Mouse (Mus musculus) myocyte (in vitro differentiated cells): ENCODE data around the gene Gm5431.

Experiments
- MYOD1 ChIP-seq, 3 experiments: IDR thresholded peaks; one replicate each; pipeline ENCODE4 v1.6.1; 2011; ENCODE audit warnings: control low read depth in 2 of 3, low read depth in 2 of 3, mild to moderate bottlenecking in 2 of 3, moderate library complexity in 1 of 3; ENCODE audit not compliant: insufficient read length in 2 of 3, control insufficient read depth in 1 of 3
- POLR2A ChIP-seq: IDR thresholded peaks from one replicate; pipeline ENCODE4 v1.6.1; 2011; ENCODE audit warnings: low read depth, mild to moderate bottlenecking, control low read depth, moderate library complexity; ENCODE audit not compliant: insufficient read length
- REST ChIP-seq: IDR thresholded peaks from one replicate; pipeline ENCODE4 v1.6.1; 2011; ENCODE audit warnings: mild to moderate bottlenecking, control low read depth, moderate library complexity; ENCODE audit not compliant: insufficient read depth, insufficient read length
- TCF3 ChIP-seq: IDR thresholded peaks from one replicate; pipeline ENCODE4 v1.6.1; 2011; ENCODE audit warnings: low read depth, control low read depth; ENCODE audit not compliant: insufficient read length

GRCm38 (mm10) chr11:48918380-48918779 lies 16.4 kb upstream of the Gm5431 start:
- no peak for TF ChIP-seq POLR2A
- no peak for TF ChIP-seq REST
- TF ChIP-seq TCF3: no peak
- no peak for TF ChIP-seq MYOD1 (IDR thresholded peaks at IDR 0.05; ENCODE audit: control insufficient read depth in 1 of 3, insufficient read length in 2 of 3, low read depth in 2 of 3)
